Mouse (Mus musculus) lung, postnatal 14 days (tissue): Measurements from ENCODE around the gene Gpcpd1.

Source experiments
- DNase-seq: peaks from one replicate; pipeline ENCODE4 v3.0.0; 2021

The Gpcpd1 gene

GRCm38 (mm10) chr2:132584191-132584590 lies 3.3 kb downstream of the Gpcpd1 start:
- DNase-seq, result no peak

GRCm38 (mm10) chr2:132583126-132583525 lies 4.4 kb downstream of the Gpcpd1 start:
- no peak for DNase-seq

GRCm38 (mm10) chr2:132582227-132582626 lies 5.3 kb downstream of the Gpcpd1 start:
- DNase-seq, result peak; percentile 81

GRCm38 (mm10) chr2:132579689-132580088 lies 7.8 kb downstream of the Gpcpd1 start:
- DNase-seq, result no peak

- DNase-seq, result no peak
These were observed 8.8 kb downstream of the Gpcpd1 start for GRCm38 (mm10) chr2:132578711-132579110.

- DNase-seq, result peak; percentile 96
These were observed 9.5 kb downstream of the Gpcpd1 start for GRCm38 (mm10) chr2:132578059-132578458.

GRCm38 (mm10) chr2:132577431-132577981 lies 10.0 kb downstream of the Gpcpd1 start:
- peak; percentile 59 for DNase-seq

- DNase-seq, result no peak
These were observed 10.9 kb downstream of the Gpcpd1 start for GRCm38 (mm10) chr2:132576522-132577135.

- peak; percentile 57 for DNase-seq
These were observed 11.6 kb downstream of the Gpcpd1 start for GRCm38 (mm10) chr2:132575759-132576439.

GRCm38 (mm10) chr2:132575256-132575655 lies 12.3 kb downstream of the Gpcpd1 start:
- DNase-seq, result no peak

- DNase-seq, result no peak
These were observed 14.2 kb downstream of the Gpcpd1 start for GRCm38 (mm10) chr2:132573280-132573679.

- DNase-seq, result no peak
These were observed 14.9 kb downstream of the Gpcpd1 start for GRCm38 (mm10) chr2:132572651-132573050.

GRCm38 (mm10) chr2:132571301-132571700 lies 16.2 kb downstream of the Gpcpd1 start:
- no peak for DNase-seq

- no peak for DNase-seq
These were observed 16.7 kb downstream of the Gpcpd1 start for GRCm38 (mm10) chr2:132570869-132571268.

- no peak for DNase-seq
These were observed 17.8 kb downstream of the Gpcpd1 start for GRCm38 (mm10) chr2:132569686-132570085.

GRCm38 (mm10) chr2:132567414-132567813 lies 20.1 kb downstream of the Gpcpd1 start:
- no peak for DNase-seq

- no peak for DNase-seq
These were observed 25.7 kb downstream of the Gpcpd1 start for GRCm38 (mm10) chr2:132561860-132562259.

- no peak for DNase-seq
These were observed 59.7 kb downstream of the Gpcpd1 start for GRCm38 (mm10) chr2:132527864-132528263.

- DNase-seq, result no peak
These were observed 60.5 kb downstream of the Gpcpd1 start for GRCm38 (mm10) chr2:132526894-132527532.

- no peak for DNase-seq
These were observed 61.4 kb downstream of the Gpcpd1 start for GRCm38 (mm10) chr2:132526110-132526509.

GRCm38 (mm10) chr2:132518021-132518901 lies 69.3 kb downstream of the Gpcpd1 start:
- no peak for DNase-seq

- no peak for DNase-seq
These were observed 70.2 kb downstream of the Gpcpd1 start for GRCm38 (mm10) chr2:132517194-132517836.
